Mouse (Mus musculus) heart, adult 2 months (tissue): ENCODE measurements around the gene Bscl2.

Experiments used
- CTCF ChIP-seq: fragments of 200-600 bp; IDR thresholded peaks from 2 replicates; pipeline ENCODE4 v1.8.1; 2022; ENCODE audit warnings: antibody characterized with exemption, mild to moderate bottlenecking, moderate library complexity
- EP300 ChIP-seq: fragments of 200-500 bp; IDR thresholded peaks from 2 replicates; pipeline ENCODE4 v1.6.1; 2011; ENCODE audit warnings: low read depth, low read length, control low read depth; ENCODE audit not compliant: insufficient read depth
- POLR2A ChIP-seq: fragments of 200-500 bp; IDR thresholded peaks from 2 replicates; pipeline ENCODE4 v1.6.1; 2011; ENCODE audit warnings: mild to moderate bottlenecking, low read depth, low read length, control low read depth; ENCODE audit not compliant: insufficient read depth

DNA sequence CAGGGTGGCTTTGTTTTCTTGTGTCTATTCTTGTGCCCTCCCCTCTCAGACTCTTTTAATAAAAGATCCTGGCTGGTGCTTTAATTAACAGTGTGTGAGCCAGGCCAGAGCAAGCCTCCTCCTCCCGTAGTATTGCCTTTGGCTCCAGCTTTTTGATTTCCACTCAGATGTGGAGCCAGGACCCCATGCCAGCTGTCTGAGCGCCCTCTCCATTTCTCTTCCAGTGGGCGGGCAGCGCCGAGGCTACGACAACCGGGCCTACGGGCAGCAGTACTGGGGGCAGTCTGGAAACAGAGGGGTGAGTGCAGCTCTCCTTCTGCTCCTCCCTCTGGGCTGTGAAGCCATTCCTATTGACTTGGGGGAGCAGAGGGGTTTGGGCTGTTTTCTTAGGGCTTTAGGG, 6.6 kb upstream of the Bscl2 start:
- TF ChIP-seq CTCF = no peak
- TF ChIP-seq POLR2A = no peak
- TF ChIP-seq EP300 = no peak
